Mouse (Mus musculus) cortical plate, adult 2 months (tissue): ENCODE measurements around the gene Hist1h4i.

ENCODE experiments used
- CTCF ChIP-seq: fragments of 200-500 bp; IDR thresholded peaks from 2 replicates; pipeline ENCODE4 v1.5.1; 2011; ENCODE audit warnings: mild to moderate bottlenecking, control low read depth, low read length; ENCODE audit not compliant: insufficient read depth; ENCODE audit errors: extremely low read depth
- POLR2A ChIP-seq: fragments of 200-500 bp; IDR thresholded peaks from 2 replicates; pipeline ENCODE4 v1.6.1; 2011; ENCODE audit warnings: mild to moderate bottlenecking, low read length, control low read depth; ENCODE audit not compliant: insufficient read depth; ENCODE audit errors: extremely low read depth

DNA sequence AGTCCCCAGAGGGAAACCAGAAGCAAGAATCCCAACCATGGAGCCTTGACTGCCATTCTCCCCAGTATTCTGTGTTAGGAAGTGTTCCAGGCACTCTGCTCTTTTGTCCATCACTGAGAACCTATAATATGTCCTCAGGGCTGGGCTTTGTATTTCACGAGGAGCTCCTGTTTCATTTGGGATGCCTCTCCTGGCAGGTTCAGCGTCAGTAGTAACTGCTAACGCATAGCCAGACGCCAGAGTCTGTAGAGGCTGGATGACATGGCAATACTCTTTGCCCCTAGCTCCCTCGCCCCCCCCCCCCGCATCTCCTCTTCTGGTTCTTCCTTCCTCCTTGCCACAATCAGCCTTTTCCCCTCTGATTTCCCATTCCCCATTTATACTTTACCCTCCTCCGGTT is 31.5 kb downstream of the Hist1h4i start, which contains the start of gene Prss16:
- TF ChIP-seq CTCF = no peak
- TF ChIP-seq POLR2A = no peak
